Mouse (Mus musculus): ENCODE measurements at regions not wholly inside any gene's neighbourhood (a gene's known extent, or its start where the extent isn't known, plus 50 kb on each side); places are given as distances from the start of the nearest gene placed in this dataset.

DNA sequence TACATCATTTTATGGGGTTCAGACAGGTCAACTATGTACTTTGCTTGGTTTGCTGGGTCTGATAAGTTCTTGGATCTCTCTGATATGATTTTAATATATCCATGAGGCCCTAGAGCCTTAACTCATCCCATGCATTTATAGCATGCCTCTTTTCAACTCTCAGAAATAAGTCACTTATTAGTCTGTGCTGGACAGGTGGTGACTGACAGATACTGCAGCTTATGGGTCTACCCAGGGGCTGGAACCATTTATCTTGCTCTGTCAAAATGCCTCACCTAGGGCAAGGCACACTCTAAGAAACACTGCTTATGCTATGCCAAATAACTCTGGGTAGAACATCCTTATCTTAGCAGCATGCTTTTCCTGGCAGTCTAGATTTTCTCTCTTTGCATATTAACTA, 225.6 kb downstream of the Mbnl1 start:
- no peak for ATAC-seq (replicated peaks; ENCODE audit: low FRiP score, poor library complexity, severe bottlenecking)

DNA sequence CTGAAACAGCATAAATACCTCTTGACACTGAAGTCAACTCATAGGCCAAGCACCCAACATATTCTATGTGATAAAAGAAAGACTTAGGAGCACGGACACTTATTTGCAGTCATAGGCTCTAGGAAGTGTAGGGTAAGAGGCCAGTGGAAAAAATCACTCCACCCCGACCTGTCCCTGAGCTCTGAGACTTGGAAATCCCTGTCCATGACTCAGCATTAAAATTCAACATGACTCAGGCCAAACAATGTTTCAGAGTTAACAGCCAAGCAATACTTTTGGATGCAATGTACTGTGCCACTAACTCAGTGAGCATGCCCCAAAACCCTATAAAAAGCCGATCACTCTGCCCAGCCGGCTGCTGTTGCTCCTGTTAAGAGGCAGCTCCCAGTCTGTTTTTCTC, 234.5 kb downstream of the Mbnl1 start:
- ATAC-seq (replicated peaks; ENCODE audit: low FRiP score, poor library complexity, severe bottlenecking): 0 out of 2 replicates have a peak, but pooled peaks have one; percentile 25

- ATAC-seq (replicated peaks; ENCODE audit: low FRiP score, poor library complexity, severe bottlenecking): no peak
Measured at GRCm38 (mm10) chr3:60712896-60713295, 240.3 kb downstream of the Mbnl1 start.

DNA sequence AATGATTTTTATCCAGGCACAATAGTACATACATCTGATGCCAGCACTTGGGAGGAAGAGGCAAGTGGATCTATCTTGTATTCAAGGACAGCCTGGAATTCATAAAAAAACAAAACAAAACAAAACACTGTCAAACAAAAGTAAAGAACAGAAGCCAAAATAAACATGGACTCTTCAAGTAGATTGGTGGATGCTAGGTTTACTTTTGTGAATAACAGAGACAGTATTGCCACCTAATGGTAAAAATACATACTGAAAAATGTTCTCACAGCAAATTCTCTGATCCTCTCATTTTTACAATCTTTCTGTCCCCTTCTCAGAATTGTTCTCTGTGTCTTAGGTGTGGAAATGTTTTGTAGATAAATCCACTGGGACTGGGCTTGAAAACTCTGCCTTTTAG, 247.7 kb downstream of the Mbnl1 start:
- no peak for ATAC-seq (replicated peaks; ENCODE audit: low FRiP score, poor library complexity, severe bottlenecking)

- ATAC-seq (replicated peaks; ENCODE audit: low FRiP score, poor library complexity, severe bottlenecking): peak; percentile 70; the same call in 1 of the 2 replicates
Measured at GRCm38 (mm10) chr3:60731331-60731730, 258.7 kb downstream of the Mbnl1 start.

GRCm38 (mm10) chr3:60740543-60741294, 261.9 kb upstream of the P2ry1 start:
- ATAC-seq (replicated peaks; ENCODE audit: low FRiP score, poor library complexity, severe bottlenecking): no peak

DNA sequence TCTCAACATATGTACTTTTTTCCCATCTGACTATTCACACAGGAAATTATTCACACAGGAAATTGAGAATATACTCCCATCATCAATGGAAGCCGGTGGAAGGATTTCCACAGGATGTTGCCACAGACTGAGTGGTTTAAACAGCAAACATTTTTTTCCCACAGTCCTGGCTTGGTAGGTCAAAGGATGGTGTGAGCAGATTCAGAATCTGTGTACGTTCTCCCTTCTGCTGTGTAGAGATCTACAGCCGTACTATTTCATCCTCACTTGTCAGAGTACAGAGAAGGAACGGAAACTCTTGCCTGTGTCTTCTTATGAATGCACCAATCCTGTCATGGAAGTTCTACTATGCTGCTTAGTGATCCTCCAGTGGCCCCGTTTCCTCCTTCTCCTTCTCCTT, 261.2 kb upstream of the P2ry1 start:
- ATAC-seq (replicated peaks; ENCODE audit: low FRiP score, poor library complexity, severe bottlenecking): no peak

DNA sequence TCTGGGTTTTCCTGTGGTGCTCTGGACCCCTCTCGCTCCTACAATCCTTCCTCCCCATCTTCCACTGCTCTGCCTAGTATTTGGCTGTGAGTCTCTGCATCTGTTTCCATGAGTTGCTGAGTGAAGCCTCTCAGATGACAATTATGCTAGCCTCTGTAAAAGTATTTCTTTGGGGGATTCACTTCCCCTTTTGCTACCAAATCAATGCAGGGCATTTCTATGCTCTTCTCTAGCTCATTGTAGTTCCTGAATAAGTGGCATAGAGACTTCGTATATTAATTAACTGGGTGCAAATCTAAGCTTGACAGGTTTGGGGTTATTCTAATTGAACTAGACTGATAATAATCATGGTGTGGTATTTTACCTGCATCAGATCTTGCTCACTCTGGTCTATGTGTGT, 260.4 kb upstream of the P2ry1 start:
- ATAC-seq (replicated peaks; ENCODE audit: low FRiP score, poor library complexity, severe bottlenecking): no peak

DNA sequence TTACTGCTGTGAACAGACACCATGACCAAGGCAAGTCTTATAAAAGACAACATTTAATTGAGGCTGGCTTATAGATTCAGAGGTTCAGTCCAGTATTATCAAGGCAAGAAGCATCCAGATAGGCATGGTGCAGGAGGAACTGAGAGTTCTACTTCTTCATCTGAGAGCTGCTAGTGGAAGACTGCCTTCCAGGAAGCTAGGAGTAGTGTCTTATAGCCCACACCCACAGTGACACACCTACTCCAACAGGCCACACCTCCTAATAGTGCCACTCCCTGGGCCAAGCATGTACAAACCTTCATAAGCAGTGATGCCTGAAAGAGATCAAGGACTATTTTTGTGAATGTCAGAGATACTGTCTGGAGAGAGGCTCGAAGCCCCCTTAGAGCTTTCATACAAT, 257.5 kb upstream of the P2ry1 start:
- ATAC-seq (replicated peaks; ENCODE audit: low FRiP score, poor library complexity, severe bottlenecking): peak; percentile 52

GRCm38 (mm10) chr3:60758568-60758967, 244.0 kb upstream of the P2ry1 start:
- no peak for ATAC-seq (replicated peaks; ENCODE audit: low FRiP score, poor library complexity, severe bottlenecking)

DNA sequence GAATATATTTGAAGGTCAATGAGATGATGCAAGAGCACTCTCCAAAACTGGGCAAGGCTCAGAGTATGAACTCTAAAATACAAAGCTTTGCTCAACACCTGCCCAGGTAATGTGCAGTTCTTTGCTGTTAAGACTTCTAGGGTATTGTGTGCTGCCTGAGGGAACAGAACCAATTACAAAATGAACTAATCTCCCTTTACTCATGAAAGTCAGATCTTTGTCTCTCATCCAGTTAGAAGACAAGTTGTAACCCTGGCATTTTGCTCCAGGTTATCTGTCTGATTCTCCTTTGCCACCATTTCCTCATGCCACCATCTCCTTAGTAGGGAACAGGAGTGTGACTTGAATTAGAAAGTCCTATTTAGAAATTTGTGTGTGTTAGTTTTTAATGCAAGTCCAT, 243.5 kb upstream of the P2ry1 start:
- ATAC-seq (replicated peaks; ENCODE audit: low FRiP score, poor library complexity, severe bottlenecking): no peak

GRCm38 (mm10) chr3:60762874-60763273, 239.7 kb upstream of the P2ry1 start:
- peak; percentile 90 for ATAC-seq (replicated peaks; ENCODE audit: low FRiP score, poor library complexity, severe bottlenecking)

GRCm38 (mm10) chr3:60765079-60765478, 237.5 kb upstream of the P2ry1 start:
- ATAC-seq (replicated peaks; ENCODE audit: low FRiP score, poor library complexity, severe bottlenecking): no peak

- ATAC-seq (replicated peaks; ENCODE audit: low FRiP score, poor library complexity, severe bottlenecking): no peak
Measured at GRCm38 (mm10) chr3:60768996-60769395, 233.6 kb upstream of the P2ry1 start.

DNA sequence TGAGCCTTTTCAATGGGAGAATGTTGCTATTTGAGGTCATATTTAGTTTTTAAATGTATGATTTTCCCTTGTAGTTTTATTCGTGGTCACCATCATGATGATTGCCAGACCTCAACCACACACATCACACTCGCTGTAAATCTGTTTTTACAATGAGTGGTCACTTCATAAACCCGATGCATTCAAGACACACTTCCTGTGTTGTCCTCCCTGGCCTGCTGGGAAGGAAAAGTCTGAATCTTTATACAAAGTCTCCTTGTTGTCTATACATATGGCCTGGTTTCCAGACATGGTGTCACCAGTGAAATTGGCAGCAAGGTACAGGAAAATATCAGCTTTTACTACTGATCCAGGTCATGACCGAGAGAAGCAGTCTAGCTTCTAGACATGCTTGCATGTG, 230.7 kb upstream of the P2ry1 start:
- no peak for ATAC-seq (replicated peaks; ENCODE audit: low FRiP score, poor library complexity, severe bottlenecking)

DNA sequence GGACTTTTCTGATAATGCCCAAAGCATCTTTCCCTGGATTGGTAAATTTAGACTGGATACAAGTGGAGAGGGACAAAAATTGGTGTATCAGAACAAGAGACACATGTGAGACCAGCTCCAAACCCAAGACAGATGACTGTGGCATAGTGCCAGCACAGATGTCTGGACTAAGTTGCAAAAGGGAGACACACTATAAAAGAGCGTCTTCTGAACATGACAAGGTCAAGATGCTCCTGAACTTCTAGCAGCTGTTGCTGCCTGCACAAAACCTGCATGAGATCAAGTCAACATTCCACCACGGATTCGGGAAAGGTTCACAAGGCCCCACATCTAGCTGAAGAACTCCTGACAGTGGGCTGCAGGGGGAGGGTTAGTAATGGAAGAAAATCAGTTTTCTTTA, 229.2 kb upstream of the P2ry1 start:
- no peak for ATAC-seq (replicated peaks; ENCODE audit: low FRiP score, poor library complexity, severe bottlenecking)

- peak; percentile 95 for ATAC-seq (replicated peaks; ENCODE audit: low FRiP score, poor library complexity, severe bottlenecking)
Measured at GRCm38 (mm10) chr3:60785137-60785875, 217.3 kb upstream of the P2ry1 start.

GRCm38 (mm10) chr3:60787989-60788388, 214.6 kb upstream of the P2ry1 start:
- ATAC-seq (replicated peaks; ENCODE audit: low FRiP score, poor library complexity, severe bottlenecking): no peak

- ATAC-seq (replicated peaks; ENCODE audit: low FRiP score, poor library complexity, severe bottlenecking): no peak
Measured at GRCm38 (mm10) chr3:60789441-60789840, 213.2 kb upstream of the P2ry1 start.

- no peak for ATAC-seq (replicated peaks; ENCODE audit: low FRiP score, poor library complexity, severe bottlenecking)
Measured at GRCm38 (mm10) chr3:60792166-60792565, 210.4 kb upstream of the P2ry1 start.

DNA sequence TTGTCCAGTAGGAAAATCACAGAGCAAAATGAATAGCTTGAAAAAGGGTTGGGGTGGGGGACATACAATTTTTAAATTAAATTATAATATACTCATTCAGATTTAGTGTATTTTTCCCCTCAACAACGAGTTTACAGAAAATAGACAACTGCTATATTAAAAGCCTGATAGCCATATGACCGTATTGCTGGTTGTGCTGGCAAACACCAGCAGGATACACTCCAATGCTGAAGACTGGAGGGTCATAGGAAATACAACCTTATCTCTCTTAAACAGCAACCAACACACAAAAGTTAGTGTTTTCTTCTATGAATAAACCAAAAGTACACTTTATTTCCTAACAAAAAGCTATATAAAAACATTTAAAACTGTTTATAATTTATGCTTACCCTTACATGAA, 206.4 kb upstream of the P2ry1 start:
- no peak for ATAC-seq (replicated peaks; ENCODE audit: low FRiP score, poor library complexity, severe bottlenecking)

Data from erythroid progenitor cell, adult 5-6 weeks (primary cell).